Mouse (Mus musculus) lung, adult 2 months (tissue): ENCODE data around the gene Elmsan1. TPM values are rescaled to one million over a fixed set of nuclear protein-coding genes. Genes with fewer than 3 reads are reported as not detected.

Experiments used
- DNase-seq: peaks from one replicate; pipeline ENCODE4 v3.0.0; 2022
- H3K4me1 ChIP-seq: fragments of 200-500 bp; 2 replicates; pipeline ENCODE4 v1.6.1; 2011; ENCODE audit warnings: low read length; ENCODE audit not compliant: control insufficient read depth, insufficient read depth
- H3K4me3 ChIP-seq: fragments of 200-500 bp; replicated peaks from 2 replicates; pipeline ENCODE3; 2011; ENCODE audit warnings: low read depth, mild to moderate bottlenecking, control low read depth, low read length; ENCODE audit errors: extremely low read depth
- CTCF ChIP-seq: fragments of 200-500 bp; IDR thresholded peaks from 2 replicates; pipeline ENCODE4 v1.5.1; 2011; ENCODE audit warnings: mild to moderate bottlenecking, low read length, control low read depth; ENCODE audit not compliant: insufficient read depth
- POLR2A ChIP-seq: fragments of 200-500 bp; IDR thresholded peaks from 2 replicates; pipeline ENCODE4 v1.6.1; 2011; ENCODE audit warnings: low read depth, mild to moderate bottlenecking, control low read depth, low read length, borderline replicate concordance; ENCODE audit errors: extremely low read depth
- WGBS: fragments of 180-500 bp; shearing (Covaris S2); methylation state at CpG from one replicate; pipeline ENCODE4 v1.1.7; 2018; 5-methylcytosine and 5-hydroxymethylcytosine counted together
- polyA plus RNA-seq: library from polyadenylated mRNA; depleted of rRNA; stranded (reverse); fragments of >200 nt; gene quantifications from 2 replicates; pipeline ENCODE4 v1.2.3, GENCODE M21; 2012

Gene Elmsan1
- polyA plus RNA-seq, 1 experiment: 26.5 TPM

DNA sequence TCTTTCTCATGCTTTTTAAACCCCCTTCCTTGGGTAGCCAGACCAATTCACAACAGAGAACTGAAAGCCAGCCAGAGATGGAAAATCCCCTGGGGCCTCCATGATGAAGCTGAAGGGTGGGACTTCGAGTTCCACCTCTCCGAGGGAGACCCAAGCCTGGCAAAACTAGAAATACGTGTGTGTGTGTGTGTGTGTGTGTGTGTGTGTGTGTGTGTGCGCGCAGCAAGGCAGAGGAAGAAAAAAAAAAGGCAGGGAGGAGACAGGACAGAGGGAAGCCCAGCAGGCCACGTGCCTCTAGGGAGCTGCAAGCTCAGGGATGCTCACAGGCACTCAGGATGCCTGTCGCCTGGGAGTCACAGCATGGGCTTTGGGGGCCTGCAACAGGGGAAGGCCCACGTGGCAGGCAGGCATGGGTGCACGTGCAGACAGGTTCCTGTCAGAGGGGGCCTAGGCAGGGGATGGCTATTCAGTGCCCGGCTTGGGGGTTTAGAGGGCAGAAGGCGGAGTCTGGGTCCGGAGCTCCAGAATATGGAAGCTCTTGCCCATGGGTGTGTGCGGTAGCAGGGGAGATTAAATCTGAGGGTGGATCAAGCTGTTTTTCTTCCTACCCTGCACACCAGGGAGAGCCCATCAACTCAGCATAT lies 42.4 kb downstream of the Elmsan1 start:
- H3K4me3 ChIP-seq: peak overlapping the region; percentile 25
- peak; percentile 35 for DNase-seq
- TF ChIP-seq POLR2A (no peak), CTCF (no peak)
- 7% methylated on average over 13 of the region's 13 CpGs for whole genome bisulfite sequencing
- H3K4me1 ChIP-seq: peaks cover 69% of the 10 kb centered on the region

DNA sequence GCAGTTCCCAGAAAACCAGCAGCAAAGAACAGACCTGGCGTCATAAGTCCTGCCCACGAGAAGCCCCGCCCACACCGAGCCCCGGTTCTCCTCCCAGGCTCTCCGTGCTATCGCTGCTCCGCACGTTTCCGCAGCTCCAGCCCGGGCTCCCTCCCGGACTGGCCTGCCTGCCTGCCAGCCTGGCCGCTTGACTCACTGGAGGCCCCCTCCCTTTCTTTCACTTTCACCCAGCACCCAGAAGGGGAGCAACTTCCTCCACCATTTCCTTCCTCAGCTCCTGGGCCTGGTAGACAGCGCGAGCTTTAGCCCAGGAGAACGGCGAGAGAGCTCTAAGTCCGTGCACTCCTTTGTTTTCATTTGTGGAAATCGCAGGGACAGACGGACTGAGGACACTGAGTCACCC lies 43.0 kb downstream of the Elmsan1 start:
- H3K4me1 ChIP-seq: peaks cover 63% of the 10 kb centered on the region
- DNase-seq: peak; percentile 92
- peak overlapping the region; percentile 25 for H3K4me3 ChIP-seq
- no peak for TF ChIP-seq CTCF
- TF ChIP-seq POLR2A: peak; percentile 44; the same call in 1 of the 2 replicates
- WGBS: 0% methylated on average over 20 of the region's 20 CpGs

DNA sequence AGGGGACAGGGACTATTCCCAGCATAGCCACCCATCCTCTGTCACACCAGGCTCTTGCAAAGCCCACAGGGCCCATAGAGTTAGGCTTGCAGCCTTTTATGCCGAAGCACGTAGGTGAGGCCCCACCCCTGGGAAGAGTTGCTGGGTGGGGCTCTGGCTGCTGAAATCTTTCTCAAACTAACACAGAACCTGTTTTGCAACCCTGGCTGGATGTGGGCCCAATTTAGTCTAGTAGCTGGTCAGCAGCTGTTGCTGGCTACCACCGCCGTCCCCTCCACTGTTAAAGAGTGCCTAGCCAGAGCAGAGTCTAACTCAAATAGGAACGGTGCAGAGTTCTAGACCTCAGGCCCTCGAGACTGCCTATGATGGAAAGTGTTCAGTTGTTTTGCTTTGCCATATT lies 43.8 kb downstream of the Elmsan1 start:
- peak; percentile 91 for DNase-seq
- no peak overlapping the region for H3K4me3 ChIP-seq
- TF ChIP-seq POLR2A: no peak
- H3K4me1 ChIP-seq: peaks cover 55% of the 10 kb centered on the region
- 24% methylated on average over 6 of the region's 6 CpGs for WGBS

DNA sequence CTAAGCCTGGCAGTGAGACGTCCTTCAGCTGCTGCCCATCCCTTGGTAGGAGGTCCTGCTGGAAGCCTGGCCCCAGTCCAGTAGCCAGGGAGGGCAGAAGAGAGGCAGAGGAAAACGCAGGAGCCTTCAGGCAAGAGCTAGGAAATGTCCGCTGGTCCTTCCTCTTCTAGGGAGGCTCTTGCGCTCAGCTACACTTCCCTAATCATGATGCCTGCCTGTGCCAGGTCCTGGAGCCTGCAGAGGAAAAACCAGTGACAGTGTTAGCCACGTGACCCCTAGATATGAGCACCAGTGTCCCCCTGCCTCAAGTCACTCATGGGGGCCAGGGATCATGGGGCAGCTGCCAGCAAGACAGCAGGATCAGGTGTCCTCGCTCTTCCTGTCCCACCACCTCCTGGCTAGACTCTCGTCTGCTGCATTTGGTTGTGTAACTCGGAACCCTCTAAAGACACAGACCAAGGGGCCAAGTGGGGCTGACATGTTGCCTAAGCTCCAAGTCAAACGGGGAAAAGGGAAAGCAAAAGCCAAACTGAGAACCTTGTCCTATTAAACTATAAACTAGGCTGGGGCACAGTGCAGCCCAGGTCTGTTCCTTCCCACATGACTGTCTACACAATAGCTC lies 44.4 kb downstream of the Elmsan1 start:
- H3K4me1 ChIP-seq: peaks cover 54% of the 10 kb centered on the region
- no peak overlapping the region for H3K4me3 ChIP-seq
- peak; percentile 59 for DNase-seq
- TF ChIP-seq POLR2A (no peak), CTCF (no peak)
- WGBS: 23% methylated on average over 9 of the region's 9 CpGs

DNA sequence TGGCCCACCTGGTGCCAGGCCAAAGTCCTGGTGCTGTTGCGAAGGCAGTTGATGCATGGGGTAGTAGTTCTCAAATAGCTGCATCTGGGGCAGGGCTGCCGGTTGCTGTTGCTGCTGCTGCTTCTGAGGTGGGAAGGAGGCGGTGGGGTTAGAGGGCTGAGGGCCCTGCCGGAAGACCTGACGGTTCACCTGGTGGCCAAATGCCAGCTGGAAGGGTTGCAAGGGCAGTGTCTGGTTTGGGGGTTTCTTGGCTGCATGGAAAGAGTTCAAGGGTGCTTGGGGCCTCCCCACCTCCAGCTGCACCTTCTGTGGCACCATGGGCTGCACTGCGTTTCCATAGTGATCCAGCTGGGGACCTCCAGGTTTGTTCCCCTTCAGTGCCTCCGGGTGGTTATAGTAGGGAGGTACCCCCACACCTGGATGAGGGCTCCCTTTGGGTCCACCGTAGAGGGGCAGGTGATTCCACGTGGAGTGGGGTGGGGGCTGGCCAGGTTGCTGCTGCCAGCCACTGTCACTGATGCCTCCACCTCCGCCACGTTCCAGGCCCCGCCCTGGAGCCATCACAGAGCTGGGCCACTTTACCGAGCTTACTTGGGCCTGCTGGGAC lies 45.3 kb downstream of the Elmsan1 start:
- DNase-seq: no peak
- no peak for TF ChIP-seq POLR2A
- TF ChIP-seq CTCF: no peak
- peaks cover 48% of the 10 kb centered on the region for H3K4me1 ChIP-seq
- 78% methylated on average over 13 of the region's 13 CpGs for WGBS
- H3K4me3 ChIP-seq: no peak overlapping the region

DNA sequence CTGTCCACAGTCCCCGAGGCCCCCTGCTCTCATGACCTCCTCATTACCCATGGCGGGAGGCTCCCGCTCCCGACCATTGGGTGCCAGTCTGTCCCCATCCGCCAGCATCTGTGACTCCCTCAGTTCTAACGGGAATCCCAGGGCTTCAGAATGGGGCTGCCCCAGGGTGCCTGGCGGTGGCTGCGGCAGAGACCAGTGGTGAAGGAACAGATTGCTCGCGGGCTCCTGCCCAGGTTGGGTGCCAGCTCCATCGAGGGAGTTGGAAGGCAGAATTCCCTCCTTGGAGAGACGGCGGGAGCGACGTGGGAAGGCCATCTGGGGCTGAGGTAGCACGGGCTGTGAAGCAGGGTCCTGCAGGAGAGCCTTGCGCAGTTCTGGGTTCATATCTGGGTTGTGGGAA lies 45.8 kb downstream of the Elmsan1 start:
- peaks cover 45% of the 10 kb centered on the region for H3K4me1 ChIP-seq
- WGBS: 90% methylated on average over 17 of the region's 17 CpGs
- TF ChIP-seq POLR2A (no peak), CTCF (no peak)
- H3K4me3 ChIP-seq: no peak overlapping the region
- DNase-seq: no peak

DNA sequence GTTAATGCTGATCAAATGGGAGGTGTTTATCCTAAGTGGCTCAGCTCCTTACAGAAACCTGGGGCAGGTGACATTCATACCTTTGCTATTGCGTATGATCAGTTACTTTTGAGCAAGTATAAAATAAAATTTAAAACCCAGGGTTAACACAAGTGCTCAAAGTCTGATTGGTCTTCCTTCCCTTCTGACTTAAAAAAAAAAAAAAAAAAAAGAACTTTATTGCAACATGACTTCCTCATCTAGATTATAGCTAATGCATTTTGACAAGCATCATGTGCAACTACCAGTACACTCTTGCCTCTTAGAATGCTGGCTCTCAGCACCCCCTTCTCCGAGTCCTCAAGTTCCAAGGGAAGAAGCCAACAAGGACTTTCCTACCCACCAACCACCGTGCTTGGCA lies 46.5 kb downstream of the Elmsan1 start:
- no peak overlapping the region for H3K4me3 ChIP-seq
- H3K4me1 ChIP-seq: peaks cover 41% of the 10 kb centered on the region
- no peak for TF ChIP-seq POLR2A
- TF ChIP-seq CTCF: no peak
- no peak for DNase-seq
- 78% methylated on average over 3 of the region's 3 CpGs for WGBS

DNA sequence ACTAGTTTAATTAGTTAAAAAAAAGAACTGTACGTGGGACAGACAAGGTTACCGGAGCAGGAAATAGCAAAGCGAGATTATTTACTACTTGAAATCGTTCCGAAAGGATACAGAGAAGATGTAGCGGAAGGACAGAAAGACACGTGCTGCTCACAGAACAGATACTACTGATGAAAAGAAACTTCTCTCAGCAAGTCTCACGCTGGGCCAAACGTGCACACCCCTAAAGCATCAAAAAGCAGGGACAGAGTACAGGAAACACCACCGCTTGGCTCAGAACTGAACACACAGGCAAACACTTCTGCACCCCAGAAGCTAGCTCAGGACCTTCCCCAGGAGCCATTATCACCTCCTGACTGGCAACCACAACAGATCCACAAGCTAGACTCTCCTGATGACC lies 48.1 kb downstream of the Elmsan1 start:
- no peak overlapping the region for H3K4me3 ChIP-seq
- H3K4me1 ChIP-seq: peaks cover 34% of the 10 kb centered on the region
- DNase-seq: no peak
- TF ChIP-seq CTCF (no peak), POLR2A (no peak)
- 53% methylated on average over 10 of the region's 10 CpGs for whole genome bisulfite sequencing

DNA sequence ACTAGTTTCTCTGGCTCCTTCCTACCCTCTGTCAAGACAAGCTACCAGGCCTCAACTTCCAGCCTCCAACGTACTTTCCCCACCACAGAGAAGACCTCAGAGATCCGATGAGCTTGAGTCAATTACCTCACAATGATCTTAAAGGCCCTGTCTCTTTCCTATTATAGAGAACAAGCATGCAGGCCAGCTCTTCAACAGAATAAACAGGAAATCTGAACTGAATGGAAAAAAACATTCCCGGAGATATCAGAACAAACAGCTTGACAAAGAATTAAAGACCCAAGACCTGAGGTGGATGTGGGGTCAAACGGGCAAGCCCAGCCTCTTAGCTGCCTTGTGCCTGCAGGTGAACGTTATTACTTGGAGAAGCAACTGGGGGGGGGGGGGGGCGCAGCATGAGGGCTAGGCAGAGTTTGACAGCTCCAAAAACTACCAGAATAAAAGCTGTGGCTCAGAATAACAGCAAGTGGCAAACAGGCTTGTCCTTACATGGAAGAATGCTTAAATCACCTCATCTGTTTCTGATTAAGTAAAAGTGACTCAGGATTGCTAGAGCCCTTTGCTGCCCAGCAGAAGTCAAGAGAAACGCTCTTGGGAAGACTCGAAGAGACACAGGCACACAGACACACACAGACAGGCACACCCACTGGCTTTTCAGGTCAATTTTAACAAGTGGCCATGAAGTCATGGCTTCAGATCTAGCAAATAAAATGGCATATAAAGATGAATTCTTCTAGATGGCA lies 52.9 kb downstream of the Elmsan1 start:
- Histone ChIP-seq H3K4me3 (no peak overlapping the region), H3K4me1 (peaks cover 28% of the 10 kb centered on the region)
- DNase-seq: no peak
- 23% methylated on average over 8 of the region's 8 CpGs for whole genome bisulfite sequencing
- TF ChIP-seq CTCF (no peak), POLR2A (no peak)
